Mouse (Mus musculus): ENCODE measurements around the gene Polr1c.

- TF ChIP-seq POLR2A (IDR thresholded peaks at IDR 0.05; ENCODE audit: control insufficient read depth, extremely low read depth, insufficient read depth, low read length, poor library complexity) = no peak
- no peak for TF ChIP-seq CTCF (IDR thresholded peaks at IDR 0.05; ENCODE audit: borderline replicate concordance, control insufficient read depth, extremely low read depth, insufficient read depth, low read length, poor library complexity)
These were observed 19.1 kb upstream of the Polr1c start for GRCm38 (mm10) chr17:46266986-46267385.
